In the genomic region with DNA sequence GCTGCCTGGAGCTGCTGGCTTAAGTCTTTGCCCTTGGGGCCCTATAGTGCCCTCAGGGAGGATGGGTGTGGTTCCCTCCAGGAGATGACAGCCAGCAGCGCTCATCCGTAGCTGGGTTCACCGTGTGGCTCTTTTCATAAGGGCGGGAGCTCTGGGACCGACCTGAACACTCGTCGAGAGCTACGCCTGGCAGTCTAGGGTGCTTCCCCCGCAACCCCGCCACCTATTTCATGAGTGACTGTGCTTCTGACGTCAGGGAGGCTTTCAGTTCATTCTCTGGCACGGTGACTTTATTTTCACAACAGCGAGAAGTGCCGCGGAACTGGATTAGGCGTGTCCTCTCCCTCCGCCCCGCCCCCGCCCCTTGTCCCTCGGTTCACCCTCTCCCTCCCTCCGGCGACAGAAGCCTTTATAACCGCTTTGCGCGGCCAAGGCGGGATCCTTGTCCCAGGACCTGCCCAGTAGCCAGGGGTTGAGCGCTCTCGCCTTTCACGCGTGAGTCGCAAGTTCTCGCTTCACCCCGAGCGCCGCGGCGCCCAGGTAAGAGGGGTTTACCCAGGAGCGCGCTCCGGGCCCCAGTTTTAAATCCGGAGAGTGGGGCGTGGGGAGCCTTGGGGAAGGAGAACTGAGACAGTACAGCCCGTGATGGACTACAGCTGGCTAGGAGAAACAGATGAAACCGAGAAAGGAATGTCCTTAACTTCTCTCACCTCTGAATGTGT, we compare ENCODE assay signal across 8 mouse cellular contexts. TPM values are rescaled to one million over a fixed set of nuclear protein-coding genes. Genes with fewer than 3 reads are reported as not detected.
DNase-seq lines count a peak whose midpoint lies in the region; ATAC-seq and TF ChIP-seq lines count a peak whose summit lies in the region.

A gene (plus strand): TSS at position 416 of the 722 bp plus-strand sequence.

- peak; percentile 97 for TF ChIP-seq POLR2A in lung, adult 2 months (IDR thresholded peaks at IDR 0.05; ENCODE audit: borderline replicate concordance, extremely low read depth, low read depth, low read length)

- peak; percentile 93 for ATAC-seq in intestine, embryonic 16.5 days
- ATAC-seq in neural tube, embryonic 14.5 days (ENCODE audit: low read depth), result peak; percentile 68; the same call in 1 of the 2 replicates

- peak within 1 kb of the TSS; percentile 47; the same call in 1 of the 2 replicates for H3K27ac ChIP-seq in intestine, embryonic 16.5 days (ENCODE audit: low read length)
- no peak within 1 kb of the TSS for H3K27ac ChIP-seq in neural tube, embryonic 14.5 days (ENCODE audit: low read depth, low read length)

- no peaks in the 10 kb centered on the region for H3K9me3 ChIP-seq in intestine, embryonic 16.5 days (ENCODE audit: control insufficient read depth, low read length)
- H3K9me3 ChIP-seq in neural tube, embryonic 14.5 days (ENCODE audit: control insufficient read depth, low read length), result no peaks in the 10 kb centered on the region

- DNase-seq in ovary, adult 18-20 months (ENCODE audit: low spot score), result peak; percentile 17
- no peak for DNase-seq in ovary, postnatal 10 days (ENCODE audit: low spot score)
- DNase-seq in c-Kit-positive CD71-positive TER-119-negative erythroid progenitor cells, embryonic 14.5 days (ENCODE audit: low read depth), result peak; percentile 54
- DNase-seq in gonadal fat pad, adult 2 months (ENCODE audit: low read depth), result peak; percentile 47
- DNase-seq in lung, adult 2 months, result peak; percentile 82
- no peak for DNase-seq in layer of hippocampus, adult 18-20 months (ENCODE audit: low spot score in 2 of 2)

- no peak for TF ChIP-seq CTCF in lung, adult 2 months (IDR thresholded peaks at IDR 0.05; ENCODE audit: insufficient read depth, low read length)

- H3K9ac ChIP-seq in intestine, embryonic 16.5 days (ENCODE audit: low read depth, low read length), result peak within 1 kb of the TSS; percentile 72
- peak within 1 kb of the TSS; percentile 35 for H3K9ac ChIP-seq in neural tube, embryonic 14.5 days (replicated peaks; ENCODE audit: low read depth, low read length)

- WGBS in intestine, embryonic 16.5 days, result under 1% methylated on average over 44 of the region's 44 CpGs
- under 1% methylated on average over 44 of the region's 44 CpGs for WGBS in lung, adult 2 months
- under 1% methylated on average over 43 of the region's 44 CpGs for WGBS in neural tube, embryonic 14.5 days

- no peaks in the 10 kb centered on the region for H3K27me3 ChIP-seq in intestine, embryonic 16.5 days (replicated peaks; ENCODE audit: control insufficient read depth, insufficient read depth, low read length)
- no peaks in the 10 kb centered on the region for H3K27me3 ChIP-seq in neural tube, embryonic 14.5 days (ENCODE audit: control insufficient read depth, insufficient read depth, low read length)

- H3K4me3 ChIP-seq in intestine, embryonic 16.5 days (ENCODE audit: low read length), result peak within 1 kb of the TSS; percentile 61
- peak within 1 kb of the TSS; percentile 75 for H3K4me3 ChIP-seq in lung, adult 2 months (replicated peaks; ENCODE audit: extremely low read depth, low read depth, low read length)
- H3K4me3 ChIP-seq in neural tube, embryonic 14.5 days (ENCODE audit: low read depth, low read length), result peak within 1 kb of the TSS; percentile 33

- peak within 1 kb of the TSS; percentile 89 for H3K4me2 ChIP-seq in intestine, embryonic 16.5 days (ENCODE audit: low read depth, low read length)
- H3K4me2 ChIP-seq in neural tube, embryonic 14.5 days (ENCODE audit: low read depth, low read length), result peak within 1 kb of the TSS; percentile 71

- H3K36me3 ChIP-seq in intestine, embryonic 16.5 days (ENCODE audit: control insufficient read depth, insufficient read depth, low read length), result no peaks in the 10 kb centered on the region
- no peaks in the 10 kb centered on the region for H3K36me3 ChIP-seq in neural tube, embryonic 14.5 days (ENCODE audit: control insufficient read depth, insufficient read depth, low read length)

- H3K4me1 ChIP-seq in intestine, embryonic 16.5 days (ENCODE audit: control insufficient read depth, insufficient read depth, low read length), result peaks cover 12% of the 10 kb centered on the region
- no peaks in the 10 kb centered on the region for H3K4me1 ChIP-seq in lung, adult 2 months (ENCODE audit: control insufficient read depth, insufficient read depth, low read length)
- H3K4me1 ChIP-seq in neural tube, embryonic 14.5 days (ENCODE audit: control insufficient read depth, insufficient read depth, low read length), result no peaks in the 10 kb centered on the region

RNA-seq across cellular contexts. Expression of the gene that starts here (rescaled TPM):
- 2.8 and 4.7 TPM in 2 replicates for polyA plus RNA-seq in gonadal fat pad, adult 2 months (2012; rRNA removed)
- polyA plus RNA-seq in intestine, embryonic 16.5 days (2015; fragmentation: Nextera tagmentation; extraction: Ambion mirVana), result 8.3 and 10.8 TPM in 2 replicates
- 281 and 352 TPM in 2 replicates for polyA plus RNA-seq in lung, adult 2 months (2012; rRNA removed)
- 0.12 and 0.86 TPM in 2 replicates for polyA plus RNA-seq in neural tube, embryonic 14.5 days (2014; fragmentation: Nextera tagmentation; extraction: Ambion mirVana)
- total RNA-seq in layer of hippocampus, adult 18-20 months (2021), result under 1 TPM; 0.25 to 0.30 TPM

Comparison
In these comparisons a context has a peak if more than half of its experiments do, and no peak if none do; other contexts are left out.
1. RNA of the gene that starts here (polyA plus RNA-seq): 281 to 352 TPM in lung, adult 2 months; 8.3 to 10.8 TPM in intestine, embryonic 16.5 days, 2.8 to 4.7 TPM in gonadal fat pad, adult 2 months and 0.12 to 0.86 TPM in neural tube, embryonic 14.5 days; every median in the first group is over 10 times any median in the second.
2. DNase-seq: peak in ovary, adult 18-20 months (single experiment), c-Kit-positive CD71-positive TER-119-negative erythroid progenitor cells, embryonic 14.5 days (single experiment), gonadal fat pad, adult 2 months (single experiment) and lung, adult 2 months (single experiment); none in ovary, postnatal 10 days (single experiment) and layer of hippocampus, adult 18-20 months (0 of 2).
3. Peak in ATAC-seq, H3K4me3 ChIP-seq, H3K9ac ChIP-seq and H3K4me2 ChIP-seq in neural tube, embryonic 14.5 days; RNA of the gene not detected or under 1 TPM.
4. Peak in every context shown above with its lines, with median percentiles within 50 percentile points of each other: H3K4me3 ChIP-seq.